8 mouse cellular contexts compared by ENCODE assay signal in genomic region chr11:102893015-102893651, GRCm38 (mm10). TPM values are rescaled to one million over a fixed set of nuclear protein-coding genes. Genes with fewer than 3 reads are reported as not detected.
DNase-seq lines count a peak whose midpoint lies in the region; ATAC-seq and TF ChIP-seq lines count a peak whose summit lies in the region.

No protein-coding gene starts in this region.

- no peaks in the 10 kb centered on the region for H3K9me3 ChIP-seq in neural tube, embryonic 14.5 days (ENCODE audit: control insufficient read depth, low read length)

- H3K27me3 ChIP-seq in heart, adult 2 months (ENCODE audit: control insufficient read depth, insufficient read depth, low read length), result no peaks in the 10 kb centered on the region
- H3K27me3 ChIP-seq in neural tube, embryonic 14.5 days (ENCODE audit: control insufficient read depth, insufficient read depth, low read length), result peaks cover 22% of the 10 kb centered on the region

- peak overlapping the region; percentile 40 for H3K4me2 ChIP-seq in neural tube, embryonic 14.5 days (ENCODE audit: low read depth, low read length)

- no peak for TF ChIP-seq EP300 in heart, adult 2 months (IDR thresholded peaks at IDR 0.05; ENCODE audit: insufficient read depth, low read depth, low read length)

- peak overlapping the region; percentile 35 for H3K4me3 ChIP-seq in heart, adult 2 months
- peak overlapping the region; percentile 15 for H3K4me3 ChIP-seq in neural tube, embryonic 14.5 days (ENCODE audit: low read depth, low read length)

- intact Hi-C loops in heart, adult 2 months (cut with DNase I), result no loop called here

- H3K4me1 ChIP-seq in heart, adult 2 months (ENCODE audit: control insufficient read depth, insufficient read depth, low read length), result no peaks in the 10 kb centered on the region
- H3K4me1 ChIP-seq in neural tube, embryonic 14.5 days (ENCODE audit: control insufficient read depth, insufficient read depth, low read length), result no peaks in the 10 kb centered on the region

- peak; percentile 69 to 70 for DNase-seq in B cell, adult 2 months
- peak; percentile 49 for DNase-seq in adrenal gland, adult 8-10 months
- DNase-seq in embryo, embryonic 9.5 days (ENCODE audit: extremely low spot score), result peak; percentile 73
- peak; percentile 57 to 74 for DNase-seq in heart, adult 2 months
- peak; percentile 83 for DNase-seq in kidney, adult 11 months
- peak; percentile 85 to 90 for DNase-seq in lung, adult 18-20 months
- DNase-seq in thymus, postnatal 10 days (ENCODE audit: low spot score in 2 of 2), result peak; percentile 53 to 64

- no peak overlapping the region for H3K27ac ChIP-seq in heart, adult 2 months
- H3K27ac ChIP-seq in neural tube, embryonic 14.5 days (ENCODE audit: low read depth, low read length), result no peak overlapping the region

- no peak for TF ChIP-seq POLR2A in heart, adult 2 months (IDR thresholded peaks at IDR 0.05; ENCODE audit: insufficient read depth, low read depth, low read length)

- H3K9ac ChIP-seq in heart, adult 2 months (ENCODE audit: low read depth, low read length), result peak overlapping the region; percentile 53
- H3K9ac ChIP-seq in neural tube, embryonic 14.5 days (replicated peaks; ENCODE audit: low read depth, low read length), result no peak overlapping the region

- H3K36me3 ChIP-seq in heart, adult 2 months (ENCODE audit: control insufficient read depth, insufficient read depth, low read length), result no peaks in the 10 kb centered on the region
- no peaks in the 10 kb centered on the region for H3K36me3 ChIP-seq in neural tube, embryonic 14.5 days (ENCODE audit: control insufficient read depth, insufficient read depth, low read length)

- no peaks in the 10 kb centered on the region for H3K79me2 ChIP-seq in heart, adult 2 months (replicated peaks; ENCODE audit: control insufficient read depth, insufficient read depth, low read length)

- 7% methylated on average over 43 of the region's 43 CpGs for WGBS in heart, adult 2 months
- 4% methylated on average over 43 of the region's 43 CpGs for WGBS in neural tube, embryonic 14.5 days

- no peak for ATAC-seq in neural tube, embryonic 14.5 days (ENCODE audit: low read depth)

- TF ChIP-seq CTCF in heart, adult 2 months (IDR thresholded peaks at IDR 0.05), result peak; percentile 81

RNA-seq across cellular contexts. Expression of gene Gfap, which starts 7.6 kb away (rescaled TPM):
- 1 to 10 TPM; 1.0 to 1.8 (median 1.8) TPM for total RNA-seq in adrenal gland, adult 8-10 months (2022)
- under 1 TPM; 0.08 to 0.30 TPM for total RNA-seq in heart, adult 2 months (2021)
- polyA plus RNA-seq in heart, adult 2 months (2012; rRNA removed), result 0.18 TPM in 2 replicates
- polyA plus RNA-seq in neural tube, embryonic 14.5 days (2014; fragmentation: Nextera tagmentation; extraction: Ambion mirVana), result 0.17 and 0.88 TPM in 2 replicates

RNA-seq across cellular contexts. Expression of gene Fam187a, which starts 8.2 kb away (rescaled TPM):
- total RNA-seq in adrenal gland, adult 8-10 months (2022), result under 1 TPM in 2 of 4 experiments, not detected in 2; 0.19 to 0.22 TPM
- not detected for total RNA-seq in heart, adult 2 months (2021)
- polyA plus RNA-seq in heart, adult 2 months (2012; rRNA removed), result not detected in 2 replicates
- polyA plus RNA-seq in neural tube, embryonic 14.5 days (2014; fragmentation: Nextera tagmentation; extraction: Ambion mirVana), result 0.17 TPM in 1 of 2 replicates, not detected in the other

RNA-seq across cellular contexts. Expression of gene Ccdc103, which starts 12.1 kb away (rescaled TPM):
- 1 to 10 TPM in 1 of 4 experiments, under 1 TPM in 3; 0.59 to 1.5 (median 0.70) TPM for total RNA-seq in adrenal gland, adult 8-10 months (2022)
- total RNA-seq in heart, adult 2 months (2021), result not detected
- 0.18 and 0.20 TPM in 2 replicates for polyA plus RNA-seq in heart, adult 2 months (2012; rRNA removed)
- 2.1 and 2.4 TPM in 2 replicates for polyA plus RNA-seq in neural tube, embryonic 14.5 days (2014; fragmentation: Nextera tagmentation; extraction: Ambion mirVana)

RNA-seq across cellular contexts. Expression of gene Eftud2, which starts 12.3 kb away (rescaled TPM):
- 10 to 100 TPM; 62.2 to 95.9 (median 82.0) TPM for total RNA-seq in adrenal gland, adult 8-10 months (2022)
- 10 to 100 TPM; 36.0 to 37.4 TPM for total RNA-seq in heart, adult 2 months (2021)
- 44.9 and 62.6 TPM in 2 replicates for polyA plus RNA-seq in heart, adult 2 months (2012; rRNA removed)
- polyA plus RNA-seq in neural tube, embryonic 14.5 days (2014; fragmentation: Nextera tagmentation; extraction: Ambion mirVana), result 113 and 135 TPM in 2 replicates

RNA-seq across cellular contexts. Expression of gene Kif18b, which starts 31.8 kb away (rescaled TPM):
- 1 to 10 TPM in 1 of 4 experiments, under 1 TPM in 3; 0.74 to 1.5 (median 0.91) TPM for total RNA-seq in adrenal gland, adult 8-10 months (2022)
- total RNA-seq in heart, adult 2 months (2021), result under 1 TPM; 0.10 to 0.32 TPM
- polyA plus RNA-seq in heart, adult 2 months (2012; rRNA removed), result 0.18 and 0.32 TPM in 2 replicates
- polyA plus RNA-seq in neural tube, embryonic 14.5 days (2014; fragmentation: Nextera tagmentation; extraction: Ambion mirVana), result 0.84 and 0.88 TPM in 2 replicates
